30 mouse cellular contexts compared by ENCODE assay signal in genomic region chr16:88604570-88604969, GRCm38 (mm10). TPM values are rescaled to one million over a fixed set of nuclear protein-coding genes. Genes with fewer than 3 reads are reported as not detected.
"Had no signal": no experiment of that assay in that cellular context is flagged by ENCODE, and none has a peak within 500 bp of the region (broad histone marks: within the 10 kb centered on the region; RNA-seq: fewer than 3 reads in every experiment).

No protein-coding gene starts in this region.

- H3K27me3 ChIP-seq: heart, embryonic 12.5 days; hindbrain, embryonic 12.5 days; intestine, embryonic 15.5 days had no signal

- H3K4me2 ChIP-seq: heart, embryonic 12.5 days; hindbrain, embryonic 12.5 days; hindbrain, embryonic 14.5 days; intestine, embryonic 15.5 days; limb, embryonic 12.5 days had no signal

- DNase-seq: gastrocnemius, adult 2 months; gastrocnemius, postnatal 10 days; gastrocnemius, postnatal 25 days; heart, adult 18-20 months; heart, postnatal 10 days; heart, postnatal 4 days; kidney, adult 18-20 months; kidney, adult 8-10 months; kidney, postnatal 10 days; kidney, postnatal 25 days; kidney, postnatal 4 days had no signal

- H3K9ac ChIP-seq: heart, embryonic 12.5 days; hindbrain, embryonic 12.5 days; hindbrain, embryonic 14.5 days; intestine, embryonic 15.5 days; limb, embryonic 12.5 days had no signal

- H3K36me3 ChIP-seq: heart, embryonic 10.5 days; heart, embryonic 12.5 days; hindbrain, embryonic 10.5 days; hindbrain, embryonic 12.5 days; intestine, embryonic 15.5 days; limb, embryonic 10.5 days; limb, embryonic 12.5 days had no signal

- H3K27ac ChIP-seq: gastrocnemius, adult 2 months; heart, embryonic 10.5 days; hindbrain, embryonic 10.5 days; hindbrain, embryonic 12.5 days; hindbrain, embryonic 14.5 days; intestine, embryonic 15.5 days; layer of hippocampus, adult 2 months; left cerebral cortex, adult 2 months; limb, embryonic 12.5 days had no signal

- ATAC-seq: hindbrain, embryonic 16.5 days; inflammation-experienced regulatory T-cells, adult 6 months; intestine, embryonic 15.5 days; intestine, postnatal 0 days had no signal

- H3K4me3 ChIP-seq: gastrocnemius, adult 2 months; heart, embryonic 10.5 days; heart, embryonic 12.5 days; hindbrain, embryonic 10.5 days; hindbrain, embryonic 12.5 days; intestine, embryonic 15.5 days; layer of hippocampus, adult 2 months; left cerebral cortex, adult 2 months; limb, embryonic 10.5 days; limb, embryonic 12.5 days had no signal

- H3K4me1 ChIP-seq: heart, embryonic 10.5 days; heart, embryonic 12.5 days; hindbrain, embryonic 12.5 days had no signal

- H3K9me3 ChIP-seq: heart, embryonic 10.5 days; heart, embryonic 12.5 days; hindbrain, embryonic 10.5 days; hindbrain, embryonic 12.5 days; intestine, embryonic 15.5 days; limb, embryonic 10.5 days; limb, embryonic 12.5 days had no signal

RNA-seq across cellular contexts. Expression of gene Krtap24-1, which starts 7.5 kb away (rescaled TPM):
- polyA plus RNA-seq: frontal cortex, adult 2 months; heart, embryonic 10.5 days; heart, embryonic 12.5 days; heart, embryonic 14.5 days; heart, embryonic 16.5 days; hindbrain, embryonic 10.5 days; hindbrain, embryonic 12.5 days; hindbrain, embryonic 14.5 days; hindbrain, embryonic 16.5 days; inflammation-experienced regulatory T-cells, adult 6 months; intestine, embryonic 15.5 days; intestine, postnatal 0 days; kidney, embryonic 14.5 days; kidney, embryonic 16.5 days; limb, embryonic 10.5 days; limb, embryonic 12.5 days; limb, embryonic 14.5 days had no signal

RNA-seq across cellular contexts. Expression of gene 2310079G19Rik, which starts 22.9 kb away (rescaled TPM):
- polyA plus RNA-seq: frontal cortex, adult 2 months; heart, embryonic 10.5 days; heart, embryonic 12.5 days; heart, embryonic 14.5 days; heart, embryonic 16.5 days; hindbrain, embryonic 10.5 days; hindbrain, embryonic 12.5 days; hindbrain, embryonic 14.5 days; hindbrain, embryonic 16.5 days; inflammation-experienced regulatory T-cells, adult 6 months; intestine, embryonic 15.5 days; intestine, postnatal 0 days; kidney, embryonic 14.5 days; kidney, embryonic 16.5 days; limb, embryonic 10.5 days; limb, embryonic 12.5 days; limb, embryonic 14.5 days had no signal

RNA-seq across cellular contexts. Expression of gene Cldn8, which starts 41.6 kb away (rescaled TPM):
- polyA plus RNA-seq: frontal cortex, adult 2 months; hindbrain, embryonic 14.5 days; hindbrain, embryonic 16.5 days; inflammation-experienced regulatory T-cells, adult 6 months had no signal

RNA-seq across cellular contexts. Expression of gene Krtap26-1, which starts 43.0 kb away (rescaled TPM):
- polyA plus RNA-seq: frontal cortex, adult 2 months; heart, embryonic 10.5 days; heart, embryonic 12.5 days; heart, embryonic 14.5 days; heart, embryonic 16.5 days; hindbrain, embryonic 10.5 days; hindbrain, embryonic 12.5 days; hindbrain, embryonic 14.5 days; hindbrain, embryonic 16.5 days; inflammation-experienced regulatory T-cells, adult 6 months; intestine, embryonic 15.5 days; kidney, embryonic 14.5 days; kidney, embryonic 16.5 days; limb, embryonic 10.5 days; limb, embryonic 12.5 days; limb, embryonic 14.5 days had no signal
